Mouse (Mus musculus): ENCODE measurements around the gene Recql5.

DNA sequence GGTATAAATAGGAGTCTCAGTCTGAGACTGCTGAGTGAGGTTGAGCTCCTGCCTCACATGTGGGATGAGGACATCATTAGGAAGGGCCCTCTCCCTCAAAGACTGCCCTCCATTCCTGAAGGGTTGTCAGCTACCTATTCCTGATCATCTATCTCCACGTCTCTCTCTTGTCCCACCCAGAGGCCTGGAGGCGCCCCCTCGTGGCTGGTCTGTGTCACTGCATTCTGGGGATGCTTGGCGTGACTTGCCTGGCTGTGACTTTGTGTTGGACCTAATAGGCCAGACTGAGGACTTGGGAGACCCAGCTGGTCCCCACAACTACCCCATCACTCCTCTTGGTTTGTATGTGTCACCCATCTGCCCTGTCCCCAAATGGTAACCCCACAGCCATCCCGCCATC, 52.3 kb downstream of the Recql5 start:
- TF ChIP-seq POLR2A (IDR thresholded peaks at IDR 0.05; ENCODE audit: borderline replicate concordance, extremely low read depth, insufficient read depth, insufficient read length, poor library complexity, severe bottlenecking) (no peak), CTCF (IDR thresholded peaks at IDR 0.05; ENCODE audit: borderline replicate concordance, extremely low read depth, insufficient read depth, insufficient read length) (peak; percentile 67)

Data from brain, embryonic 14.5 days (tissue).